Mouse (Mus musculus): ENCODE data around the gene Gm26938. TPM values are rescaled to one million over a fixed set of nuclear protein-coding genes. Genes with fewer than 3 reads are reported as not detected.

The Gm26938 gene
- not detected for total RNA-seq (2018; cell fraction: chromatin; rRNA removed)
- not detected for total RNA-seq (2018; cell fraction: cytosol; rRNA removed)
- not detected for total RNA-seq (2018; cell fraction: nucleus; rRNA removed)
- not detected in 3 replicates for polyA plus RNA-seq (2018)

DNA sequence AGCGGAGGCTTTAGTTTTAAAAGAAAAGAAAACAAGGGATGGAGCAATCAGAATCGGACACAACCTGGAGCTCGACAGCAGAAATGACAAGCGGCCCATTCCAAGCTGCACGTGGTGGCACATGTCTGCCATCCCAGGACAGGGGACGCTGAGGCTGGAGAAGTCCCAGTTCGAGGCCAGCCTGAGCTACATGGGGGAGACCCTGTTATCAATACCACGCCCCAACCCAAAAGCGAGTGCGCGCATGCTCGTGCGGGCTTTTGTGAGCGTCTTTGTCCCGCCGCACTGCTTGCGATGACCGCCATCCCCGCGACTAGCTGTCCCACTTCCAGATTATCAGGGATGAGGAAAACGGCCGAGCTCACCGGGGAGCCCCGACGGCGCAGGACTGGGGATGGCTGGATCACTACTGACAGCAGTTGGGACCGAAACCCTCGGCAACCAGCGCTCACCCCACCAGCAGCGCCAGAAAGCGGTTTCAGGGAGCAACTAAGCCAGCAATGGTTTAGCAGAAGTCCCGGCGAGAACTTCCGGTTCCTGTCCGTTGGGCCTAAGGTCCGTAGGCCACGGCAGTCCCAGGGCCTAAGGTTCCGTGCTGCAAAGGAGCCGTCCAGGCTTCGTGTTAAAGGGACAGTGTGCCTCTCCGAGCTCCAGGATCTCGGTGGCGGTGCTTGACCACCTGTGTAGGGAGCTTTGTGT lies at the start of gene Gm26938, which contains the start of gene Psmg3:
Gene Gm26938 (minus strand): TSS at position 51 of the 699 bp plus-strand sequence.
Gene Psmg3 (minus strand): TSS at position 529 of the 699 bp plus-strand sequence.
- 2% methylated on average over 43 of the region's 43 CpGs for WGBS (ENCODE audit: missing documents)
- peak within 1 kb of the TSS; percentile 47 for H3K27ac ChIP-seq
- H3K4me3 ChIP-seq (ENCODE audit: inconsistent target) = peak within 1 kb of the TSS; percentile 98
- H3K36me3 ChIP-seq (ENCODE audit: inconsistent target) = peaks cover 28% of the 10 kb centered on the region
- H3K79me2 ChIP-seq (ENCODE audit: inconsistent target) = peaks cover 15% of the 10 kb centered on the region

DNA sequence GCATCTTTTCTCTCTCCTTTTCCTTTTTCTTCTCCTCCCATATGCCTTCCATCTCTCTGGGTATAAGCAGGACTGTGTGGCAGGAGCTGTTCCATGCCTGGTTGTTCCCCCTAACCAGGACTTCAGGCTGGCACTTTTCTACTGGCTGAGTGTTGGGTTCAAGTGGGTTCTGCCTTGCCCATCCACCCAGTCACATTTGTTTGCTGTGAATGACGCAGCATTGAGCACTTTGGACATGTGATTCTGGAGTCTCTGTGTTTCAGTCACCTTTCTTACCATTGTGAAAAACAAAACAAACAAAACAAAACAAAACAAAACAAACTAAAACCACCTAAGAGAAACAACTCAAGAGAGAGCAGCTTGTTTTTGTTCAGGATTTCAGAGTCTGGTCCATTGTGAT lies 45.3 kb upstream of the Gm26938 start:
- H3K36me3 ChIP-seq (ENCODE audit: inconsistent target) = no peaks in the 10 kb centered on the region
- 69% methylated on average over 1 of the region's 1 CpGs for WGBS (ENCODE audit: missing documents)
- no peaks in the 10 kb centered on the region for H3K79me2 ChIP-seq (ENCODE audit: inconsistent target)
- no peak overlapping the region for H3K27ac ChIP-seq
- H3K4me3 ChIP-seq (ENCODE audit: inconsistent target) = no peak overlapping the region

DNA sequence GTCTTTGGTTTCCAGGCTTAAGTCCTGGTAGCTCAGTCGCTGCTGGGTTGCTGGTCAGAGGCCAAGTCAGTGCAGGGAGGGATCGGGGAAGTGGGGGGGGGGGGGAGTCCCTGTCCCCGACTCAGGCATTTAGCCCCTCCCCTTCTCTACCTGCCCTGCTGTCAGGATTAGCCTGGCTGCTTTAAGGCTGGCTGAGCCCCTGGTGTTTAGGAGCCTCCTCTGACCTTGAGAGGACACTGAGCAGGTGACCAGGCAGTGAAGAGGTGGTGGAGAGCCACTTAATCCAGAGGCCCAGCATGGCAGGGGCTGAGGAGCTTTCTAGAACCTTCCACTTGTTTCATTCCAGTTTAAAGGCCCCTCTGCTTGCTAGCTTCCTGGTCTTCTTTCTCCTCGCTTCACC lies 44.7 kb upstream of the Gm26938 start:
- Histone ChIP-seq H3K4me3 (ENCODE audit: inconsistent target) (no peak overlapping the region), H3K79me2 (ENCODE audit: inconsistent target) (no peaks in the 10 kb centered on the region), H3K36me3 (ENCODE audit: inconsistent target) (no peaks in the 10 kb centered on the region), H3K27ac (no peak overlapping the region)
- 14% methylated on average over 3 of the region's 4 CpGs for WGBS (ENCODE audit: missing documents)

DNA sequence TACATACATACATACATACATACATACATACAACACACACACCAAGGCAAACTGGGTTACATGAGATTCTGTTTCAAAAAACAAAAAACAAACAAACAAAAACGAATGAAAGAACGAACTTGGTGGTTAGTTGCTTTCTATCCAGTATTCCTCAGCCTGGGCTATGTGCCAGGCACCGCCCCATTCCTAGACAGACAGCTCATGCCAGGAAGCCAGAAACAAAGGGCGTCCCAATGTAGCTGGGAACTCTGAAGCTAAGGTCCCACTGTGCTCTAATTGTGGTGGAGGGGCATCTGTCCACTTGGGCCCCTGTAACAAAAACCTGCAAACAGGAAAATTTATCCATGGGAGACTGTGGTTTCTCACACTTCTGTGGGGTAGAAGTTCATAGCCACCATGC lies 36.6 kb upstream of the Gm26938 start:
- H3K36me3 ChIP-seq (ENCODE audit: inconsistent target) = no peaks in the 10 kb centered on the region
- no peak overlapping the region for H3K27ac ChIP-seq
- no peak overlapping the region for H3K4me3 ChIP-seq (ENCODE audit: inconsistent target)
- H3K79me2 ChIP-seq (ENCODE audit: inconsistent target) = no peaks in the 10 kb centered on the region
- WGBS (ENCODE audit: missing documents) = 41% methylated on average over 4 of the region's 4 CpGs

DNA sequence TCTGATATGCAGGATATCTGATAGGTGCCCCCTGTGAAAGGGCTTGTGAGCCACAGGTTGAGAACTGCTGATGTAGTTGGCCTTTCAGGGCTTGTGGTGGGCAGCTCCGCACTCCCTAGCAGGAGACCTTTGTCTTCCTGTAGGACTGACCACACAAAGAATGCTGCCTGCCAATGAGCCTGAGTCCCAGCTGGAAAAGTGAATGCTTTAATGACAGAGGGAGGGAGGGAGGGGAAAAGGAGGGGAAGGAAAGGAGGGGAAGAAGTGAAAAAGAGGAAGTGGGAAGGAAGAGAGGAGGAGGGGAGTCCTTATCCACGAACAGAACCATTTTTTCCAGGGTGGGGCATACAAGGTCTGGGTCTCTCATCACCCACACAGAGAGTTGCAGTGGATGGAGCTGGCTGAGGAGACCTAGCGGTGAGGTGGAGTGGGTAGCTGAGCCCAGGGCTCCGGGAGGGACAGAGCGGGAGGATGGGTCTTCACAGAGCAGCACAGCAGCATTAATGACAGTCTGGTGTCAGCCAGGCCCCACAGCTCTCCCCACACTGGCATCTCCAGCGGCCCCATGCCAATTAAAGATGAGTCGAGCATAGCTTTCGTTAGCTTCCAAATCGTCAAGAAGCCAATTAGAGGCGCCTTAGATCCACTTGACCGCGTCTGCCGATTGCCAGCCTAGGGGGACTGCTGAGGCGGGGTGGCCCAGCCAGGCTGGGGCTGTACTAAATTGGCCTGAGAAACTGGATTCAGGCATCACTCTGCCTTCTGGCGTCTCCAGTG lies 34.3 kb upstream of the Gm26938 start:
- 69% methylated on average over 15 of the region's 15 CpGs for WGBS (ENCODE audit: missing documents)
- Histone ChIP-seq H3K4me3 (ENCODE audit: inconsistent target) (no peak overlapping the region), H3K36me3 (ENCODE audit: inconsistent target) (no peaks in the 10 kb centered on the region), H3K79me2 (ENCODE audit: inconsistent target) (no peaks in the 10 kb centered on the region), H3K27ac (no peak overlapping the region)

DNA sequence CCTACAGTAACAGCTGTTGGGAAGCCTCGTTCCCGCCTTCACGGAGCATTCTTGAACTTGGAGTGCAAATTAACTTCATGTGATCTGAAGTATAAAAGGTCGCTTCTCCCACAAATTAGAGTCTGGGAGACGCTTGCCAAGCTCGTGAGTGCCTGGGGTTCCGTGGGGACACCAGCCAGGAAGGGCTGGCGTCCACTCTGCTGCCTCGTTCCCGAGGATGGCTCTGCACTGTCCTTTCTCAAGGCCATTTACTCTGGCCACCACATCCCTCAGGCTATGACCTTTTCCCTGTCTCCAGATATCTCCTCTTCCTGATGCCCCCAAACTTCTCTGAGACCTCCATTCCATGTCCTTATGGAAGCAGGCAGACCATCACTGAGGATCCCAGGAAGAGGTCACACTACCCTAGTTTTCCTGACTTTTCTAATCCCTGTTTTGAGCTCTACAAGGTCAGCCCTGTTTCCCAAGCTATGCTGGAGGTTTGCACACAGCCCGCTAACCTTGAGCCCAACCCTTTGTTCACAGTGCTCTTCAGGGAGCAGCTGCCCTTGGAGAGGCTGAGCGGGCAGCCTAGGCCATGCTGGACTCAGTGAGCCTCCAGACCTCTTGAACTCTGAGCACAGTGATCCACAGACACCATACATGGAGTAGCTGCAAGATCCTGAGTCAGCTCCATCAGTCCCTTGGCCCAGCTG lies 23.6 kb upstream of the Gm26938 start:
- 94% methylated on average over 9 of the region's 12 CpGs for WGBS (ENCODE audit: missing documents)
- Histone ChIP-seq H3K79me2 (ENCODE audit: inconsistent target) (no peaks in the 10 kb centered on the region), H3K36me3 (ENCODE audit: inconsistent target) (no peaks in the 10 kb centered on the region), H3K27ac (no peak overlapping the region), H3K4me3 (ENCODE audit: inconsistent target) (no peak overlapping the region)

DNA sequence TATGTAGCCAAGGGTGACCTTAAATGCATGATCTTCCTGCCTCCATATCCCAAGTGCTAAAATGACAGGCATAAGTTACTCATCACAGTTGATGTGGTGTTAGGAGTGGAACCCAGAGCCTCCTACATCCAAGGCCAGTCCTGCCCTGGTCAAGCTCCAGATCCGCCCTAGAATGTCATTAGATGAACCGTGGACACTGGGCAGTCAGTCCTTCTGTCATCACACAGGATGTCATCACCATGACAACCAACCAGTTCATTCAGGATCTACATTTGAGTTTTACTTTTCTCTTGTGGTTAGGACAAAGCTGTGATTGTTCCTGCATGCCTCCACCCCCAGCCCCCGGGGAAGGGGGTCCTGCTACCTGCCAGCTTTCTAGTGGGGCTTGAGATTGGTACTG lies 12.9 kb upstream of the Gm26938 start:
- no peak overlapping the region for H3K4me3 ChIP-seq (ENCODE audit: inconsistent target)
- H3K79me2 ChIP-seq (ENCODE audit: inconsistent target) = no peaks in the 10 kb centered on the region
- no peak overlapping the region for H3K27ac ChIP-seq
- 40% methylated on average over 3 of the region's 3 CpGs for WGBS (ENCODE audit: missing documents)
- no peaks in the 10 kb centered on the region for H3K36me3 ChIP-seq (ENCODE audit: inconsistent target)

DNA sequence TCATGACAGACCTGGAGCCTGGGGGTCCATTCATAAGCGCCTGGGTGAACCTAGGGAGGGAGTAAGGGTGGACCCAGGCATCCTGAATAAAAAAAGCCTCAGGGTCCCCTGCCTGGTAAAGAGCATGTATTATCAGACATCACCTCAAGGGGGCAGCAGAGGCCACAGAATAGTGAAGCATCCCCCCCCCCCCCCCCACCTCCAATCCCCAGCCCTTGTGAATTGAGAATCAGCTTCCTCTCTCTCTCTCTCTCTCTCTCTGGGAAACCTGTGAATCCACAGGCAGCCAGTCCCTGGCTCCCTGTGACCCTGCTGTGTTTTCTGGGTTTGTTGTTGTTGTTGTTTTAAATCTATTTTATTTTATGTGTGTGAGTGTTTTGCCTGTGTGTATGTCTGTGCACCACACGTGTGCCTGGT lies 12.3 kb upstream of the Gm26938 start:
- Histone ChIP-seq H3K36me3 (ENCODE audit: inconsistent target) (no peaks in the 10 kb centered on the region), H3K79me2 (ENCODE audit: inconsistent target) (no peaks in the 10 kb centered on the region), H3K4me3 (ENCODE audit: inconsistent target) (no peak overlapping the region), H3K27ac (no peak overlapping the region)
- 25% methylated on average over 2 of the region's 2 CpGs for WGBS (ENCODE audit: missing documents)

DNA sequence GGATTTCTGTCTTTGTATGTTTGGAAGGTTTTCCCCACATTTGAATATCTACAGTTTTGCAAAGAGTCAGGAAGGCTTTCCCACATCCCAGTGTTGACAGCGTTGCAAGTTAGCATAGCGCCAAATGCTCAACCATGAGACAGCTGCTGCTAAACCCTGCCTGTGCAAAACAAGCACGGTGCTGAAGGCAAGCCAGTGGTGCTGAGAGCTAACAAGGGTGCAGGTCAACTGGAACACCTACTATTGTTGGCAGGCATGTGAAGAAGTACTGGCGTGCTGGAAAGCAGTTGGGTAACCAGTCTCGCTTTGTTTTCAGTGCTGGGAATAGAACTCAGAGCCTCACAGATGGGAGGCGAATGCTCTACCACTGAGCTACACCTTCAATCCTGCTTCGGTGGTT lies 9.5 kb upstream of the Gm26938 start:
- no peaks in the 10 kb centered on the region for H3K79me2 ChIP-seq (ENCODE audit: inconsistent target)
- no peak overlapping the region for H3K4me3 ChIP-seq (ENCODE audit: inconsistent target)
- H3K27ac ChIP-seq = no peak overlapping the region
- WGBS (ENCODE audit: missing documents) = 88% methylated on average over 7 of the region's 7 CpGs
- H3K36me3 ChIP-seq (ENCODE audit: inconsistent target) = no peaks in the 10 kb centered on the region

DNA sequence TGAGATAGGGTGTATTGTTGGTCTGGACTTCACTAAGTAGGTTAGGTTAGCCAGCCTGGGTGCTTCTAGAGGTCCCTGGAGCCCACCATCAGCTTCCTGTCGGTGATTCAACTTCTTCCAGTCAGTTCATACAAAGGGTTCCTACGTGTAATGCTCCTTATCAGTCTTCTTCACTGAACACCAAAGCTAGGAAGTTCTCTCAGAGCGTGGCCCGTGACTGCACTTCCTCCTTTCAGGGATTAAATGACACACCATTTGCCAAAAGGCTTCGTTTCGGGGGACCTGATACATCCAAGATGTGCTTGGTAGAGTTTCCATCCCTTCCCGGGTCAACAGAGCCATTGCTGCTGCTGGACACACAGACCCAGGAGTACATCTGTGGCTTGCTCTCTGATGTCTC lies 5.9 kb upstream of the Gm26938 start:
- Histone ChIP-seq H3K4me3 (ENCODE audit: inconsistent target) (no peak overlapping the region), H3K79me2 (ENCODE audit: inconsistent target) (no peaks in the 10 kb centered on the region), H3K36me3 (ENCODE audit: inconsistent target) (no peaks in the 10 kb centered on the region), H3K27ac (no peak overlapping the region)
- 27% methylated on average over 7 of the region's 7 CpGs for WGBS (ENCODE audit: missing documents)

DNA sequence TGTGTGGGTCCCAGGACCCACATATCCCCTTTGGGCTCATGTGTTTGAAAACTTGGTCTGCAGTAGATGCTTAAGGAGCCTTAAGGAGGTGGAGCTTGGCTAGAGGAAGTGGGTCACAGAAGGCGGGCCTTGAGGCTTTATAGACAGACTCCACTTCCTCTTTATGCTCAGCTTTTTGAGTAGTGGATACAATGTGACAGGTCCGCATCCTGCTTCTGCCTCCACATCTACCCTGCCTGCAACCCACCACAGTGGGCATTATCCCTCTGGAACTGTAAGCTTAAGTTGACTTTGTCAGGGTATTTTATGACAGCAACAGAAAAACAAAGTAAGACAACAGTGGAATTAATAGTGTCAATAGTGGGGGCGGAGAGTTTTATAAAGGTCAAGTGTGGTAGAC lies 4.5 kb upstream of the Gm26938 start:
- Histone ChIP-seq H3K36me3 (ENCODE audit: inconsistent target) (no peaks in the 10 kb centered on the region), H3K79me2 (ENCODE audit: inconsistent target) (peaks cover 9% of the 10 kb centered on the region), H3K4me3 (ENCODE audit: inconsistent target) (peak overlapping the region; percentile 3; the same call in 1 of the 2 replicates), H3K27ac (no peak overlapping the region)
- WGBS (ENCODE audit: missing documents) = 33% methylated on average over 3 of the region's 3 CpGs

DNA sequence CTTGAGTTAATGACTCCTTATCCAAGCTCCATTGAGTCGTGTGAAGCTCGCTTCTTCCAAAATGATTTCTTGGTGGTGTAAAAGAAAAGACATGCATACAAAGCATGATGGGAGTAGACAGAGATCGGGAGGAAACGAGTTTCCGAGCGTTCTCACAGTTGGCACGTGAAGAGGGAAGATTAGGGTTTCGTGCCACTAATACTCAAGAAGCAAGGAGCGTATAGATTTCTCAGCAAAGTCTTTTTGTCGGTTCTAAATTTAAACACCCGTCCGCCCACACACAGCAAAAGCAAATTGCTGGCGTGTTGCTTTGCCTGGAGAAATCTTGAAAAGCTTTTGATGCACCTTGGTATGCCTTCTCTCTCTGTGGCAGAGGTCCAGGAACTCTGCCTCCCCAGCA lies 3.2 kb upstream of the Gm26938 start:
- no peak overlapping the region for H3K4me3 ChIP-seq (ENCODE audit: inconsistent target)
- no peak overlapping the region for H3K27ac ChIP-seq
- H3K79me2 ChIP-seq (ENCODE audit: inconsistent target) = peaks cover 15% of the 10 kb centered on the region
- 0 out of 2 replicates have a peak, but pooled peaks cover 3% of the 10 kb centered on the region for H3K36me3 ChIP-seq (ENCODE audit: inconsistent target)
- WGBS (ENCODE audit: missing documents) = 83% methylated on average over 13 of the region's 13 CpGs

DNA sequence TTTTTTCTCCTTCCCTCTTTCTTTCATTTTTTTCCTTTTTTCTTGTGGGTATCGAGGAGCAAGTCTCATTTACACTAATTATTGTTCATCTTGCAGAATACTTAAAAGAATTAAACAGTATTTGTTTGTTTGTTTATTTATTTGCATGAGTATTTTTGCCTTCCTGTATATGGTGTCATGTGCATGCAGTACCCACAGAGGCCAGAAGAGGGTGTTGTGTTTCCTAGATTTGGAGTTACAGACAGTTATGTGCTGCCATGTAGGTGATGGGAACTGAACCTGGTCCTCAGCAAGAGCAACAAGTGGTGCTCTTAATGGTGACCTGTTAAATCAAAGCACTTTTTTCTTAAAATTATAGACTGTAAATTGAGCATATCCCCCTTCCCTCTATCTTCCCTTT lies 1.4 kb upstream of the Gm26938 start:
- Histone ChIP-seq H3K79me2 (ENCODE audit: inconsistent target) (peaks cover 15% of the 10 kb centered on the region), H3K36me3 (ENCODE audit: inconsistent target) (peaks cover 18% of the 10 kb centered on the region), H3K27ac (no peak overlapping the region), H3K4me3 (ENCODE audit: inconsistent target) (no peak overlapping the region)
- 100% methylated on average over 1 of the region's 1 CpGs for WGBS (ENCODE audit: missing documents)

DNA sequence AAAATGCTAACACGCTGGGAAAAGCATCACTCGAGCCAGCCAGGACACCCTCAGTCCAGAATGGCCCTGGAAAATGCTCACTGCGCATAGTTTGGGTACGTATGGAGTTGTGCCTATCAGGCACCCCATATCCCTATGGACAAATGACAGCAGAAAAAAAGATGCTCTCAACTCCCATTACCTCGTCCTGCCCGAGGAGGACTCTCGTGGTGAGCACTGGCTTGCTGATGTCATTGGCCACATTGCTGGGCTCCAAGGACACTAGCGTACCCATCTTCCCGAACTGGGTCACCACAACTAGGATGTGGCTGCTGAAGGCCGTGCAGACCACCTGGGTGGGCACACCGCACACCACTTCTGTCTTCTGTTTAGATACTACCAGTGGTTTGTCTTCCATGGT lies 260 bp downstream of the Gm26938 start:
- 39% methylated on average over 11 of the region's 11 CpGs for WGBS (ENCODE audit: missing documents)
- peak overlapping the region; percentile 98 for H3K4me3 ChIP-seq (ENCODE audit: inconsistent target)
- peak overlapping the region; percentile 47 for H3K27ac ChIP-seq
- H3K36me3 ChIP-seq (ENCODE audit: inconsistent target) = peaks cover 28% of the 10 kb centered on the region
- H3K79me2 ChIP-seq (ENCODE audit: inconsistent target) = peaks cover 15% of the 10 kb centered on the region

Measured in macrophage (primary cell).